In genomic region chrX:7714135-7714899, GRCm38 (mm10) we compare ENCODE assay signal across 8 mouse cellular contexts. TPM values are rescaled to one million over a fixed set of nuclear protein-coding genes. Genes with fewer than 3 reads are reported as not detected.
A peak's percentile ranks its signal among the peaks of the same experiment; 100 is the strongest.
DNase-seq lines count a peak whose midpoint lies in the region; ATAC-seq and TF ChIP-seq lines count a peak whose summit lies in the region.
"Not testable (repeated sequence)": the region's sequence is repeated elsewhere in the genome, so short reads cannot be mapped to it uniquely, and the experiment has no call there.

Gene Wdr45, plus strand, starts transcription at chrX:7714333.

- H3K4me3 ChIP-seq in cortical plate, adult 2 months (ENCODE audit: insufficient read depth, low read length) = peak within 1 kb of the TSS; percentile 43
- peak within 1 kb of the TSS; percentile 90 for H3K4me3 ChIP-seq in megakaryocyte, embryonic 14.5 days (replicated peaks)

- not testable (repeated sequence) for H3K36me3 ChIP-seq in megakaryocyte, embryonic 14.5 days (replicated peaks; ENCODE audit: low read length)

- not testable (repeated sequence) for TF ChIP-seq POLR2A in cortical plate, adult 2 months (IDR thresholded peaks at IDR 0.05; ENCODE audit: extremely low read depth, insufficient read depth, low read length)

- not testable (repeated sequence) for H3K27me3 ChIP-seq in megakaryocyte, embryonic 14.5 days (replicated peaks)

- peak within 1 kb of the TSS; percentile 52 for H3K27ac ChIP-seq in cortical plate, adult 2 months (ENCODE audit: insufficient read depth, low read length)

- peak; percentile 89 to 95 for DNase-seq in gastrocnemius, adult 8-10 months (ENCODE audit: low spot score in 2 of 2)
- peak; percentile 76 for DNase-seq in hindlimb bud, embryonic 11.5 days (ENCODE audit: extremely low spot score, low read depth, low spot score)
- peak; percentile 78 to 95 for DNase-seq in left cerebral cortex, adult 8-10 months (ENCODE audit: low spot score in 2 of 2)
- peak; percentile 97 for DNase-seq in right cerebral cortex, postnatal 10 days (ENCODE audit: low spot score in 2 of 2)
- DNase-seq in urinary bladder, postnatal 25 days (ENCODE audit: low spot score) = peak; percentile 73

- TF ChIP-seq CTCF in cortical plate, adult 2 months (IDR thresholded peaks at IDR 0.05; ENCODE audit: extremely low read depth, insufficient read depth, low read length) = not testable (repeated sequence)

- H3K4me1 ChIP-seq in cortical plate, adult 2 months (ENCODE audit: control insufficient read depth, insufficient read depth, low read length); megakaryocyte, embryonic 14.5 days: not testable (repeated sequence)

- H3K9me3 ChIP-seq in megakaryocyte, embryonic 14.5 days = not testable (repeated sequence)

- ATAC-seq in activated CD4-positive, CD25-positive, alpha-beta regulatory T cell, adult 4 months = peak; percentile 96

RNA-seq across cellular contexts. Expression of gene Wdr45, which starts in this region (rescaled TPM):
- 10 to 100 TPM; 38.9 to 48.2 TPM for polyA plus RNA-seq in activated CD4-positive, CD25-positive, alpha-beta regulatory T cell, adult 4 months (2017; shearing (Covaris generic))
- 77.0 and 84.9 TPM in 2 replicates for polyA plus RNA-seq in cortical plate, adult 2 months (2012; rRNA removed)
- total RNA-seq in gastrocnemius, adult 8-10 months (2022) = 10 to 100 TPM; 34.5 to 41.8 (median 37.8) TPM
- total RNA-seq in left cerebral cortex, adult 8-10 months (2022) = 10 to 100 TPM; 59.1 to 71.0 (median 67.8) TPM
- polyA plus RNA-seq in megakaryocyte, embryonic 14.5 days (2012; ENCODE audit: insufficient read depth, low replicate concordance) = 8.7 and 24.6 TPM in 2 replicates

Comparison
In these comparisons a context has a peak if more than half of its experiments do, and no peak if none do; other contexts are left out.
1. Peak in every context shown above with its lines: DNase-seq, ATAC-seq, H3K4me3 ChIP-seq and H3K27ac ChIP-seq.